Comparison of ENCODE assay signal across 10 mouse cellular contexts in the genomic region with DNA sequence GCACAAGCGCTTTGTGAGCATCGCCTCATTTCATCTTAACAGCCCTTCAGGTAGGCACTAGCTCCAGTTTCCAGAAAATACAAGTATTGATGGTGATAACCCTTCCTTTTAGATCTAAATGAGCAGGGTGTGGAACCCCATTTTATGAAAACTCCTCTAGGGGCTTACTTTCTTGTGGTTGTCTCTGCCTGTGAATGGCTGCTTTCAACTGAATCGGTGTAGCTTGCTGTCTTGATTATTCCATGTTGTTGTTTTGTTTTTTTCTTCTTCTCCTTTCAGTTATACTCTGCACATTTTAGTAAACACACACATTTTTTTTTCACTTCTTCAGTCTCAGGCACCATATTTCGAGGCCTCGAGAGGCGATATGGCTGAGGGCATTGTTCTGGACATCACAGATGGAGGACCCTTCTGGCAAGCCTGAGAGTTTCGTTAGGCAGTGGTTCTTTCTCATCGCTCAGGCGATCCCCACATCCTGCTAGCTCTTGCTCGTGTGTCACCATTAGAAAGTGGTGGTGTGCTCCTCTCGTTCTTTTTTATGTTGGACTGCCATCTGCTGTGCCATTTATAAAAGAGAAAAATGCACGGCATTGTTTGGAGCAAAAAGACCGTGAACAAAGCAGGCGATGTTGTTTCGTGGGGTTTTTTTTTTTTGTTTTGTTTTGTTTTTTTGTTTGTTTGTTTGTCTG. TPM values are rescaled to one million over a fixed set of nuclear protein-coding genes. Genes with fewer than 3 reads are reported as not detected.
DNase-seq lines count a peak whose midpoint lies in the region; ATAC-seq and TF ChIP-seq lines count a peak whose summit lies in the region.
"Had no signal": no experiment of that assay in that cellular context is flagged by ENCODE, and none has a peak within 500 bp of the region (broad histone marks: within the 10 kb centered on the region; RNA-seq: fewer than 3 reads in every experiment).

No protein-coding gene starts in this region.

- H3K4me2 ChIP-seq in kidney, postnatal 0 days (ENCODE audit: low read length): no peak overlapping the region
- peak overlapping the region; percentile 12; the same call in 1 of the 2 replicates for H3K4me2 ChIP-seq in forebrain, embryonic 13.5 days
- no peak overlapping the region for H3K4me2 ChIP-seq in neural tube, embryonic 12.5 days (replicated peaks)
- H3K4me2 ChIP-seq: liver, embryonic 12.5 days had no signal

- no peaks in the 10 kb centered on the region for H3K9me3 ChIP-seq in kidney, postnatal 0 days (replicated peaks; ENCODE audit: low read length)
- no peaks in the 10 kb centered on the region for H3K9me3 ChIP-seq in forebrain, embryonic 13.5 days (replicated peaks)
- H3K9me3 ChIP-seq in neural tube, embryonic 12.5 days: no peaks in the 10 kb centered on the region
- H3K9me3 ChIP-seq: liver, embryonic 12.5 days had no signal

- no peaks in the 10 kb centered on the region for H3K27me3 ChIP-seq in kidney, postnatal 0 days (ENCODE audit: insufficient read depth, low read length)
- H3K27me3 ChIP-seq in forebrain, embryonic 13.5 days: no peaks in the 10 kb centered on the region
- H3K27me3 ChIP-seq in neural tube, embryonic 12.5 days (replicated peaks): no peaks in the 10 kb centered on the region
- H3K27me3 ChIP-seq: liver, embryonic 12.5 days had no signal

- H3K9ac ChIP-seq in kidney, postnatal 0 days (ENCODE audit: low read depth, low read length): no peak overlapping the region
- H3K9ac ChIP-seq in forebrain, embryonic 13.5 days: no peak overlapping the region
- no peak overlapping the region for H3K9ac ChIP-seq in neural tube, embryonic 12.5 days
- H3K9ac ChIP-seq: liver, embryonic 12.5 days had no signal

- 74% methylated on average over 15 of the region's 15 CpGs for WGBS in kidney, postnatal 0 days
- WGBS in forebrain, embryonic 13.5 days: 48% methylated on average over 15 of the region's 15 CpGs
- 60% methylated on average over 15 of the region's 15 CpGs for WGBS in neural tube, embryonic 12.5 days

- TF ChIP-seq CTCF in kidney, postnatal 0 days (IDR thresholded peaks at IDR 0.05; ENCODE audit: low read depth): peak; percentile 44; the same call in 1 of the 2 replicates

- ATAC-seq in kidney, postnatal 0 days (replicated peaks; ENCODE audit: low FRiP score, low read depth): no peak
- ATAC-seq in forebrain, embryonic 13.5 days: peak; percentile 93
- peak; percentile 82 for ATAC-seq in neural tube, embryonic 12.5 days (ENCODE audit: low FRiP score, low read depth)
- ATAC-seq: liver, embryonic 12.5 days had no signal

- H3K4me3 ChIP-seq in kidney, postnatal 0 days (replicated peaks; ENCODE audit: low read depth, low read length): no peak overlapping the region
- no peak overlapping the region for H3K4me3 ChIP-seq in forebrain, embryonic 13.5 days
- no peak overlapping the region for H3K4me3 ChIP-seq in neural tube, embryonic 12.5 days
- H3K4me3 ChIP-seq: liver, embryonic 12.5 days had no signal

- H3K27ac ChIP-seq in kidney, postnatal 0 days: no peak overlapping the region
- H3K27ac ChIP-seq in forebrain, embryonic 13.5 days: no peak overlapping the region; the same call in 1 of the 2 replicates
- no peak overlapping the region for H3K27ac ChIP-seq in neural tube, embryonic 12.5 days
- H3K27ac ChIP-seq: liver, embryonic 12.5 days; macrophage had no signal

- no peak for DNase-seq in kidney, postnatal 0 days (ENCODE audit: low spot score)
- DNase-seq in kidney, postnatal 14 days: no peak
- peak; percentile 68 for DNase-seq in brain, adult 2 months (ENCODE audit: low read depth, low spot score)
- no peak for DNase-seq in MN1 (ENCODE audit: low spot score)
- DNase-seq in urinary bladder, adult 18-20 months (ENCODE audit: low spot score in 2 of 2): no peak
- DNase-seq: heart, adult 18-20 months had no signal

- H3K36me3 ChIP-seq in kidney, postnatal 0 days (ENCODE audit: insufficient read depth, low read length): no peaks in the 10 kb centered on the region
- H3K36me3 ChIP-seq in forebrain, embryonic 13.5 days (ENCODE audit: poor library complexity, severe bottlenecking): no peaks in the 10 kb centered on the region
- H3K36me3 ChIP-seq in neural tube, embryonic 12.5 days: no peaks in the 10 kb centered on the region
- H3K36me3 ChIP-seq: liver, embryonic 12.5 days had no signal

- H3K4me1 ChIP-seq in kidney, postnatal 0 days (replicated peaks; ENCODE audit: insufficient read depth, low read length): no peaks in the 10 kb centered on the region
- H3K4me1 ChIP-seq in forebrain, embryonic 13.5 days: no peaks in the 10 kb centered on the region
- H3K4me1 ChIP-seq in neural tube, embryonic 12.5 days: no peaks in the 10 kb centered on the region
- H3K4me1 ChIP-seq: liver, embryonic 12.5 days had no signal

RNA-seq across cellular contexts. Expression of gene Gemin8, which starts 23.0 kb away (rescaled TPM):
- 9.9 and 10.2 TPM in 2 replicates for polyA plus RNA-seq in kidney, postnatal 0 days (2015; fragmentation: Nextera tagmentation; extraction: Ambion mirVana)
- 12.4 and 16.1 TPM in 2 replicates for polyA plus RNA-seq in forebrain, embryonic 13.5 days (2015; fragmentation: Nextera tagmentation; extraction: Ambion mirVana)
- polyA plus RNA-seq in neural tube, embryonic 12.5 days (2016; fragmentation: Nextera tagmentation; extraction: Ambion mirVana): 10.8 and 10.9 TPM in 2 replicates
